Mouse (Mus musculus) myocyte (in vitro differentiated cells): ENCODE data around the gene Mki67. TPM values are rescaled to one million over a fixed set of nuclear protein-coding genes. Genes with fewer than 3 reads are reported as not detected.

Source experiments
- H3K27me3 ChIP-seq: one replicate; pipeline ENCODE4 v1.6.1; 2011; ENCODE audit not compliant: control insufficient read depth, insufficient read depth, insufficient read length
- H3K36me3 ChIP-seq: one replicate; pipeline ENCODE4 v1.6.1; 2011; ENCODE audit not compliant: control insufficient read depth, insufficient read depth
- H3K4me2 ChIP-seq: one replicate; pipeline ENCODE4 v1.6.1; 2011; ENCODE audit warnings: low read depth, control low read depth
- H3K4me3 ChIP-seq: one replicate; pipeline ENCODE4 v1.5.1; 2011; ENCODE audit warnings: mild to moderate bottlenecking, control low read depth, moderate library complexity
- H3K79me2 ChIP-seq: one replicate; pipeline ENCODE4 v1.6.1; 2011; ENCODE audit not compliant: control insufficient read depth, insufficient read depth
- H3ac ChIP-seq: one replicate; pipeline ENCODE4 v1.6.1; 2011; ENCODE audit not compliant: control insufficient read depth, insufficient read length
- CEBPB ChIP-seq: IDR thresholded peaks from 2 replicates; pipeline ENCODE4 v1.6.1; 2011; ENCODE audit warnings: mild to moderate bottlenecking, moderate library complexity; ENCODE audit not compliant: poor library complexity, insufficient read depth, severe bottlenecking
- E2F4 ChIP-seq: IDR thresholded peaks from one replicate; pipeline ENCODE4 v1.6.1; 2011; ENCODE audit warnings: mild to moderate bottlenecking, control low read depth, moderate library complexity; ENCODE audit not compliant: insufficient read depth
- MAX ChIP-seq: IDR thresholded peaks from one replicate; pipeline ENCODE4 v1.6.1; 2011; ENCODE audit warnings: low read depth, mild to moderate bottlenecking, control low read depth
- MYOD1 ChIP-seq, 3 experiments: IDR thresholded peaks; one replicate each; pipeline ENCODE4 v1.6.1; 2011; ENCODE audit warnings: control low read depth in 2 of 3, low read depth in 2 of 3, mild to moderate bottlenecking in 2 of 3, moderate library complexity in 1 of 3; ENCODE audit not compliant: insufficient read length in 2 of 3, control insufficient read depth in 1 of 3
- MYOG ChIP-seq, 3 experiments: IDR thresholded peaks; one replicate each; pipeline ENCODE4 v1.6.1; 2011; ENCODE audit warnings: control low read depth in 2 of 3, low read depth in 2 of 3, mild to moderate bottlenecking in 2 of 3; ENCODE audit not compliant: insufficient read length in 2 of 3, control insufficient read depth in 1 of 3, insufficient read depth in 1 of 3
- POLR2A ChIP-seq: IDR thresholded peaks from one replicate; pipeline ENCODE4 v1.6.1; 2011; ENCODE audit warnings: low read depth, mild to moderate bottlenecking, control low read depth, moderate library complexity; ENCODE audit not compliant: insufficient read length
- POLR2AphosphoS2 ChIP-seq: IDR thresholded peaks from one replicate; pipeline ENCODE4 v1.6.1; 2011; ENCODE audit warnings: low read depth, control low read depth; ENCODE audit not compliant: insufficient read length
- REST ChIP-seq: IDR thresholded peaks from one replicate; pipeline ENCODE4 v1.6.1; 2011; ENCODE audit warnings: mild to moderate bottlenecking, control low read depth, moderate library complexity; ENCODE audit not compliant: insufficient read depth, insufficient read length
- SRF ChIP-seq: IDR thresholded peaks from one replicate; pipeline ENCODE4 v1.6.1; 2011; ENCODE audit warnings: low read depth; ENCODE audit not compliant: control insufficient read depth, insufficient read length
- TCF12 ChIP-seq: IDR thresholded peaks from one replicate; pipeline ENCODE4 v1.6.1; 2011; ENCODE audit warnings: mild to moderate bottlenecking, control low read depth; ENCODE audit not compliant: poor library complexity, insufficient read depth, severe bottlenecking
- TCF3 ChIP-seq: IDR thresholded peaks from one replicate; pipeline ENCODE4 v1.6.1; 2011; ENCODE audit warnings: low read depth, control low read depth; ENCODE audit not compliant: insufficient read length
- USF1 ChIP-seq: IDR thresholded peaks from one replicate; pipeline ENCODE4 v1.6.1; 2011; ENCODE audit warnings: low read depth, mild to moderate bottlenecking, control low read depth, moderate library complexity
- polyA plus RNA-seq: library from polyadenylated mRNA; unstranded; fragments of >200 nt; fragmentation: generic; extraction: Trizol; gene quantifications from one replicate; pipeline ENCODE4 v1.2.1, GENCODE M21; 2012; ENCODE audit warnings: missing spikeins

Mki67 gene
- polyA plus RNA-seq, 1 experiment = 6.8 TPM

- TF ChIP-seq E2F4 (no peak), POLR2AphosphoS2 (no peak), SRF (no peak), MAX (no peak), MYOG (IDR thresholded peaks at IDR 0.05; ENCODE audit: control insufficient read depth in 1 of 3, insufficient read depth in 1 of 3, insufficient read length in 2 of 3, low read depth in 2 of 3) (no peak), POLR2A (no peak), TCF12 (no peak), CEBPB (no peak), MYOD1 (IDR thresholded peaks at IDR 0.05; ENCODE audit: control insufficient read depth in 1 of 3, insufficient read length in 2 of 3, low read depth in 2 of 3) (no peak), USF1 (no peak), TCF3 (no peak), REST (no peak)
- Histone ChIP-seq H3K4me3 (peak overlapping the region; percentile 89), H3K36me3 (no peaks in the 10 kb centered on the region), H3K27me3 (no peaks in the 10 kb centered on the region), H3ac (no peak overlapping the region), H3K79me2 (peaks cover 41% of the 10 kb centered on the region), H3K4me2 (peak overlapping the region; percentile 97)
Observed at GRCm38 (mm10) chr7:135716968-135717557, 902 bp upstream of the Mki67 start.

- TF ChIP-seq POLR2A = no peak
- TF ChIP-seq E2F4 = peak; percentile 98
- peaks cover 47% of the 10 kb centered on the region for H3K79me2 ChIP-seq
Observed at GRCm38 (mm10) chr7:135716445-135716877, 300 bp upstream of the Mki67 start.

DNA sequence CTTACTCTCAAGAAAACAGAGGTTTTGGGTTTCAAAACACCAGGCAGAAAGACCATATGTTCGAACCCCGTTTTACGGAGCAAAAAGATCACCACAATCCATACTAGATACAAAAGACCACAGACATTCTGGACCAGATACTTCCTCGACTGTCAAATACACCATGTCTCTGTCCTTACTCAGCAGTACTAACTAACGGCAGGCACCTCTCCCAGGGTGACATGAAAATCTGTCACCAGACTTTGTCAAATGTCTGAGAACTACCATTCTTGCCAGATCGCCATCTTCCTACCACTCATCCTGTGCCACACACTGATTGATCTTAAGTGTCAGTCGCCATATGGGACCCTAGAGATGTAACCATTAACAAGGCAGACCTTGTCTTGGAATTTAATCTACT is 995 bp downstream of the Mki67 start:
- Histone ChIP-seq H3K36me3 (peaks cover 7% of the 10 kb centered on the region), H3K4me2 (peak overlapping the region; percentile 60), H3K79me2 (peaks cover 60% of the 10 kb centered on the region), H3K4me3 (peak overlapping the region; percentile 89), H3K27me3 (no peaks in the 10 kb centered on the region), H3ac (peak overlapping the region; percentile 62)
- TF ChIP-seq MYOD1 (IDR thresholded peaks at IDR 0.05; ENCODE audit: control insufficient read depth in 1 of 3, insufficient read length in 2 of 3, low read depth in 2 of 3) = no peak
- TF ChIP-seq REST = no peak
- no peak for TF ChIP-seq MAX
- no peak for TF ChIP-seq MYOG (IDR thresholded peaks at IDR 0.05; ENCODE audit: control insufficient read depth in 1 of 3, insufficient read depth in 1 of 3, insufficient read length in 2 of 3, low read depth in 2 of 3)
- no peak for TF ChIP-seq TCF12
- TF ChIP-seq POLR2A = no peak

More at GRCm38 (mm10) chr7:135716445-135716877, 300 bp upstream of the Mki67 start:
- Histone ChIP-seq H3K27me3 (no peaks in the 10 kb centered on the region), H3K4me3 (peak overlapping the region; percentile 89), H3K4me2 (peak overlapping the region; percentile 97), H3K36me3 (no peaks in the 10 kb centered on the region), H3ac (peak overlapping the region; percentile 62)

GRCm38 (mm10) chr7:135713326-135713725 is 2.8 kb downstream of the Mki67 start:
- peak overlapping the region; percentile 89 for H3K4me3 ChIP-seq
- H3K4me2 ChIP-seq = peak overlapping the region; percentile 60
- H3ac ChIP-seq = no peak overlapping the region
- TF ChIP-seq TCF12 (no peak), REST (no peak)
- peaks cover 9% of the 10 kb centered on the region for H3K36me3 ChIP-seq
- H3K79me2 ChIP-seq = peaks cover 78% of the 10 kb centered on the region
- no peaks in the 10 kb centered on the region for H3K27me3 ChIP-seq

DNA sequence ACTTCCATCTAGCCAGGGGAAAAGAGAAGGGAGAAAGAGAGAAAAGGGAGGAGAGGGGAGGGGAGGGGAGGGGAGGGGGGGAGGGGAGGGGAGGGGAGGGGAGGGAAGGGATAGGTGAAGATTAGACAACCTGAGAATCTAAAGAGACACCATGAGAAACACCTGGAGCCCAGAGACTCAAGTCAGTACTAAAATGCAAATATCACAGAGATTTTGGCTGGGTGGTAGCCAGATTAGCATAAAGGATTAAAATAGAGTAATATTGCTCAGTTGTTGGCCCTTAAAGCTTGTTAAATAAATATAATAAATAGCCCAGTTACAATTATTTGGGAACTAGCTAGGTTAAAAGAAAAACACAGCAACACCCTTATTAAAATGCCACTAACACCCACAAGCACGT is 3.6 kb downstream of the Mki67 start:
- no peak for TF ChIP-seq TCF12
- Histone ChIP-seq H3ac (no peak overlapping the region), H3K27me3 (no peaks in the 10 kb centered on the region), H3K79me2 (peaks cover 86% of the 10 kb centered on the region), H3K36me3 (peaks cover 9% of the 10 kb centered on the region), H3K4me2 (peak overlapping the region; percentile 60), H3K4me3 (peak overlapping the region; percentile 89)

GRCm38 (mm10) chr7:135710702-135711101 is 5.5 kb downstream of the Mki67 start:
- H3K36me3 ChIP-seq = peaks cover 12% of the 10 kb centered on the region

More at GRCm38 (mm10) chr7:135710702-135711101, 5.5 kb downstream of the Mki67 start:
- peaks cover 94% of the 10 kb centered on the region for H3K79me2 ChIP-seq
- no peak overlapping the region for H3ac ChIP-seq
- H3K4me2 ChIP-seq = no peak overlapping the region
- no peak overlapping the region for H3K4me3 ChIP-seq
- TF ChIP-seq E2F4 (no peak), MAX (no peak), MYOD1 (IDR thresholded peaks at IDR 0.05; ENCODE audit: control insufficient read depth in 1 of 3, insufficient read length in 2 of 3, low read depth in 2 of 3) (no peak), TCF3 (no peak), POLR2A (no peak), POLR2AphosphoS2 (no peak), REST (no peak), USF1 (no peak), SRF (no peak), TCF12 (no peak), MYOG (IDR thresholded peaks at IDR 0.05; ENCODE audit: control insufficient read depth in 1 of 3, insufficient read depth in 1 of 3, insufficient read length in 2 of 3, low read depth in 2 of 3) (no peak), CEBPB (no peak)
- H3K27me3 ChIP-seq = no peaks in the 10 kb centered on the region
